ENCODE assay signal across 16 mouse cellular contexts in genomic region chr1:165765651-165766294, GRCm38 (mm10). TPM values are rescaled to one million over a fixed set of nuclear protein-coding genes. Genes with fewer than 3 reads are reported as not detected.
DNase-seq lines count a peak whose midpoint lies in the region; ATAC-seq and TF ChIP-seq lines count a peak whose summit lies in the region.
"Had no signal": no experiment of that assay in that cellular context is flagged by ENCODE, and none has a peak within 500 bp of the region (broad histone marks: within the 10 kb centered on the region; RNA-seq: fewer than 3 reads in every experiment).

No protein-coding gene starts in this region.

- TF ChIP-seq EP300 in stomach, postnatal 0 days (optimal IDR thresholded peaks at IDR 0.05) = no peak

- peak overlapping the region; percentile 89 for H3K4me2 ChIP-seq in stomach, embryonic 15.5 days
- no peak overlapping the region; the same call in 1 of the 2 replicates for H3K4me2 ChIP-seq in stomach, postnatal 0 days (replicated peaks; ENCODE audit: low read depth)
- 0 out of 2 replicates have a peak overlapping the region, but pooled peaks have one; percentile 2 for H3K4me2 ChIP-seq in stomach, embryonic 16.5 days (ENCODE audit: low read depth, low read length)
- H3K4me2 ChIP-seq: forebrain, embryonic 12.5 days; hindbrain, embryonic 13.5 days; limb, embryonic 15.5 days had no signal

- no peak overlapping the region for H3K9ac ChIP-seq in stomach, embryonic 15.5 days
- no peak overlapping the region for H3K9ac ChIP-seq in stomach, postnatal 0 days (ENCODE audit: low read length)
- no peak overlapping the region for H3K9ac ChIP-seq in stomach, embryonic 16.5 days (ENCODE audit: low read length)
- H3K9ac ChIP-seq: forebrain, embryonic 12.5 days; limb, embryonic 15.5 days had no signal

- peak; percentile 83 for DNase-seq in heart, adult 11 months
- no peak for DNase-seq in heart, adult 8-10 months (ENCODE audit: low spot score)
- DNase-seq in stomach, postnatal 0 days (ENCODE audit: low spot score) = no peak
- DNase-seq in liver = peak; percentile 41
- no peak for DNase-seq in left cerebral cortex, postnatal 4 days
- no peak for DNase-seq in gastrocnemius, adult 8-10 months (ENCODE audit: low spot score in 2 of 2)
- DNase-seq: adrenal gland, postnatal 10 days; cerebellum, adult 11-12 months; embryo, embryonic 11 days; kidney, postnatal 10 days had no signal

- WGBS in stomach, embryonic 15.5 days = 82% methylated on average over 17 of the region's 17 CpGs
- WGBS in stomach, postnatal 0 days = 83% methylated on average over 17 of the region's 17 CpGs
- WGBS in stomach, embryonic 16.5 days = 81% methylated on average over 17 of the region's 17 CpGs

- H3K4me1 ChIP-seq in stomach, embryonic 15.5 days = peaks cover 21% of the 10 kb centered on the region
- H3K4me1 ChIP-seq in stomach, postnatal 0 days (replicated peaks; ENCODE audit: control insufficient read depth, insufficient read depth) = 0 out of 2 replicates have a peak, but pooled peaks cover 2% of the 10 kb centered on the region
- H3K4me1 ChIP-seq in stomach, embryonic 16.5 days (ENCODE audit: control insufficient read depth, insufficient read depth, low read length) = peaks cover 10% of the 10 kb centered on the region; the same call in 1 of the 2 replicates

- no peak for TF ChIP-seq CTCF in stomach, postnatal 0 days (IDR thresholded peaks at IDR 0.05; ENCODE audit: low read depth)

- intact Hi-C loops in left cerebral cortex, postnatal 4 days (cut with DNase I) = no loop called here

- no peak overlapping the region for H3K27ac ChIP-seq in stomach, embryonic 15.5 days
- H3K27ac ChIP-seq in stomach, postnatal 0 days (replicated peaks) = no peak overlapping the region
- no peak overlapping the region for H3K27ac ChIP-seq in stomach, embryonic 16.5 days (ENCODE audit: low read length)
- H3K27ac ChIP-seq: forebrain, embryonic 12.5 days; hindbrain, embryonic 13.5 days; limb, embryonic 15.5 days had no signal

- H3K9me3 ChIP-seq in stomach, embryonic 15.5 days = no peaks in the 10 kb centered on the region
- no peaks in the 10 kb centered on the region for H3K9me3 ChIP-seq in stomach, postnatal 0 days (ENCODE audit: control insufficient read depth, low read length)
- H3K9me3 ChIP-seq in stomach, embryonic 16.5 days (replicated peaks; ENCODE audit: control insufficient read depth, low read length) = no peaks in the 10 kb centered on the region
- H3K9me3 ChIP-seq: forebrain, embryonic 12.5 days; hindbrain, embryonic 13.5 days; limb, embryonic 15.5 days had no signal

- no peaks in the 10 kb centered on the region for H3K36me3 ChIP-seq in stomach, embryonic 15.5 days
- H3K36me3 ChIP-seq in stomach, postnatal 0 days (ENCODE audit: control insufficient read depth, insufficient read depth, low read length) = no peaks in the 10 kb centered on the region
- H3K36me3 ChIP-seq in stomach, embryonic 16.5 days (ENCODE audit: control insufficient read depth, insufficient read depth, low read length) = no peaks in the 10 kb centered on the region
- H3K36me3 ChIP-seq: forebrain, embryonic 12.5 days; hindbrain, embryonic 13.5 days had no signal

- no peak for ATAC-seq in stomach, embryonic 15.5 days (ENCODE audit: insufficient read depth, low FRiP score, low read depth)
- ATAC-seq in stomach, postnatal 0 days (ENCODE audit: low FRiP score, low TSS enrichment) = no peak
- ATAC-seq in stomach, embryonic 16.5 days (ENCODE audit: insufficient read depth, low FRiP score) = no peak

- no peak overlapping the region for H3K4me3 ChIP-seq in stomach, embryonic 15.5 days (replicated peaks)
- no peak overlapping the region for H3K4me3 ChIP-seq in stomach, postnatal 0 days (ENCODE audit: low read depth, low read length)
- H3K4me3 ChIP-seq in stomach, embryonic 16.5 days (replicated peaks; ENCODE audit: low read length) = 0 out of 2 replicates have a peak overlapping the region, but pooled peaks have one; percentile 1
- H3K4me3 ChIP-seq: forebrain, embryonic 12.5 days had no signal

- no peaks in the 10 kb centered on the region for H3K27me3 ChIP-seq in stomach, embryonic 15.5 days (replicated peaks)
- H3K27me3 ChIP-seq in stomach, postnatal 0 days (ENCODE audit: control insufficient read depth, insufficient read depth, low read length) = no peaks in the 10 kb centered on the region
- no peaks in the 10 kb centered on the region for H3K27me3 ChIP-seq in stomach, embryonic 16.5 days (ENCODE audit: control insufficient read depth, insufficient read depth, low read length)

RNA-seq across cellular contexts. Expression of gene Creg1, which starts 2.2 kb away (rescaled TPM):
- 100 to 1,000 TPM in 3 of 4 experiments, 10 to 100 TPM in 1; 98.7 to 109 (median 103) TPM for total RNA-seq in heart, adult 8-10 months (2022)
- 107 and 111 TPM in 2 replicates for polyA plus RNA-seq in stomach, embryonic 15.5 days (2015; fragmentation: Nextera tagmentation; extraction: Ambion mirVana)
- polyA plus RNA-seq in stomach, postnatal 0 days (2015; fragmentation: Nextera tagmentation; extraction: Ambion mirVana) = 139 and 140 TPM in 2 replicates
- polyA plus RNA-seq in stomach, embryonic 16.5 days (2015; fragmentation: Nextera tagmentation; extraction: Ambion mirVana) = 90.4 and 90.6 TPM in 2 replicates
- total RNA-seq in left cerebral cortex, postnatal 4 days (2021) = 10 to 100 TPM; 14.0 to 17.9 TPM
- total RNA-seq in gastrocnemius, adult 8-10 months (2022) = 10 to 100 TPM; 49.5 to 59.1 (median 55.1) TPM

RNA-seq across cellular contexts. Expression of gene Cd247, which starts 22.7 kb away (rescaled TPM):
- 1 to 10 TPM in 1 of 4 experiments, under 1 TPM in 3; 0.16 to 1.1 (median 0.46) TPM for total RNA-seq in heart, adult 8-10 months (2022)
- polyA plus RNA-seq in stomach, embryonic 15.5 days (2015; fragmentation: Nextera tagmentation; extraction: Ambion mirVana) = 0.55 and 0.73 TPM in 2 replicates
- polyA plus RNA-seq in stomach, postnatal 0 days (2015; fragmentation: Nextera tagmentation; extraction: Ambion mirVana) = 0.24 and 0.52 TPM in 2 replicates
- 0.36 and 0.52 TPM in 2 replicates for polyA plus RNA-seq in stomach, embryonic 16.5 days (2015; fragmentation: Nextera tagmentation; extraction: Ambion mirVana)
- total RNA-seq in left cerebral cortex, postnatal 4 days (2021) = under 1 TPM in 1 of 2 experiments, not detected in 1; 0.28 TPM
- 1 to 10 TPM in 1 of 4 experiments, under 1 TPM in 3; 0.24 to 1.0 (median 0.68) TPM for total RNA-seq in gastrocnemius, adult 8-10 months (2022)
- total RNA-seq: layer of hippocampus, postnatal 25 days had no signal

RNA-seq across cellular contexts. Expression of gene Rcsd1, which starts 56.2 kb away (rescaled TPM):
- total RNA-seq in heart, adult 8-10 months (2022) = 10 to 100 TPM; 64.0 to 99.3 (median 73.2) TPM
- polyA plus RNA-seq in stomach, embryonic 15.5 days (2015; fragmentation: Nextera tagmentation; extraction: Ambion mirVana) = 42.4 and 43.1 TPM in 2 replicates
- 16.1 TPM in 2 replicates for polyA plus RNA-seq in stomach, postnatal 0 days (2015; fragmentation: Nextera tagmentation; extraction: Ambion mirVana)
- polyA plus RNA-seq in stomach, embryonic 16.5 days (2015; fragmentation: Nextera tagmentation; extraction: Ambion mirVana) = 42.1 and 44.4 TPM in 2 replicates
- 1 to 10 TPM; 5.3 to 5.4 TPM for total RNA-seq in left cerebral cortex, postnatal 4 days (2021)
- total RNA-seq in gastrocnemius, adult 8-10 months (2022) = 100 to 1,000 TPM in 3 of 4 experiments, 10 to 100 TPM in 1; 81.2 to 107 (median 103) TPM

Comparison
In these comparisons a context has a peak if more than half of its experiments do, and no peak if none do; other contexts are left out.
1. DNase-seq: peak in heart, adult 11 months (single experiment) and liver (single experiment); none in heart, adult 8-10 months (single experiment), stomach, postnatal 0 days (single experiment), left cerebral cortex, postnatal 4 days (single experiment) and gastrocnemius, adult 8-10 months (0 of 2).
2. RNA of gene Rcsd1, which starts 56.2 kb away (total RNA-seq): 81.2 to 107 TPM in gastrocnemius, adult 8-10 months and 64.0 to 99.3 TPM in heart, adult 8-10 months; 5.3 to 5.4 TPM in left cerebral cortex, postnatal 4 days; every median in the first group is over 10 times any median in the second.